Mouse (Mus musculus) heart, adult 2 months (tissue): ENCODE measurements at regions not wholly inside any gene's neighbourhood (a gene's known extent, or its start where the extent isn't known, plus 50 kb on each side); places are given as distances from the start of the nearest gene placed in this dataset.

Experiments used
- DNase-seq, 2 experiments: peaks; one replicate each; pipeline ENCODE4 v3.0.0; 2021
- H3K27ac ChIP-seq: fragments of 200-600 bp; 2 replicates; pipeline ENCODE4 v1.8.1; 2022
- H3K27me3 ChIP-seq: fragments of 200-500 bp; 2 replicates; pipeline ENCODE4 v1.6.1; 2012; ENCODE audit warnings: mild to moderate bottlenecking, low read length, inconsistent platforms, mixed read lengths; ENCODE audit not compliant: control insufficient read depth, insufficient read depth
- H3K36me3 ChIP-seq: fragments of 200-500 bp; 2 replicates; pipeline ENCODE4 v1.6.1; 2012; ENCODE audit warnings: low read length, inconsistent platforms; ENCODE audit not compliant: control insufficient read depth, insufficient read depth
- H3K4me1 ChIP-seq: fragments of 200-500 bp; 2 replicates; pipeline ENCODE4 v1.6.1; 2011; ENCODE audit warnings: low read length; ENCODE audit not compliant: control insufficient read depth, insufficient read depth
- H3K4me3 ChIP-seq: fragments of 200-600 bp; 2 replicates; pipeline ENCODE4 v1.8.1; 2022
- H3K79me2 ChIP-seq: fragments of 200-500 bp; replicated peaks from 2 replicates; pipeline ENCODE4 v1.6.1; 2012; ENCODE audit warnings: mild to moderate bottlenecking, inconsistent platforms, low read length, moderate library complexity, mixed read lengths; ENCODE audit not compliant: control insufficient read depth, insufficient read depth
- H3K9ac ChIP-seq: fragments of 200-500 bp; 2 replicates; pipeline ENCODE4 v1.6.1; 2012; ENCODE audit warnings: low read depth, mild to moderate bottlenecking, control low read depth, inconsistent platforms, low read length, mixed read lengths
- CTCF ChIP-seq: fragments of 200-600 bp; IDR thresholded peaks from 2 replicates; pipeline ENCODE4 v1.8.1; 2022; ENCODE audit warnings: antibody characterized with exemption, mild to moderate bottlenecking, moderate library complexity
- EP300 ChIP-seq: fragments of 200-500 bp; IDR thresholded peaks from 2 replicates; pipeline ENCODE4 v1.6.1; 2011; ENCODE audit warnings: low read depth, low read length, control low read depth; ENCODE audit not compliant: insufficient read depth
- POLR2A ChIP-seq: fragments of 200-500 bp; IDR thresholded peaks from 2 replicates; pipeline ENCODE4 v1.6.1; 2011; ENCODE audit warnings: mild to moderate bottlenecking, low read depth, low read length, control low read depth; ENCODE audit not compliant: insufficient read depth
- WGBS: fragments of 180-500 bp; shearing (Covaris S2); methylation state at CpG from one replicate; pipeline ENCODE4 v1.1.7; 2018; 5-methylcytosine and 5-hydroxymethylcytosine counted together
- intact Hi-C: fragments of 180-260 bp; cut with DNase I; formaldehyde crosslinking; loops from one replicate; pipeline ENCODE4 v1.15.1; 2025

- no peak for TF ChIP-seq POLR2A
- no peaks in the 10 kb centered on the region for H3K27me3 ChIP-seq
- H3K4me1 ChIP-seq, result no peaks in the 10 kb centered on the region
- no peaks in the 10 kb centered on the region for H3K79me2 ChIP-seq
- H3K9ac ChIP-seq, result no peak overlapping the region
- WGBS, result 85% methylated on average over 6 of the region's 6 CpGs
- H3K36me3 ChIP-seq, result no peaks in the 10 kb centered on the region
- intact Hi-C loops, result no loop called here
- no peak overlapping the region for H3K27ac ChIP-seq
- no peak for DNase-seq
- no peak overlapping the region for H3K4me3 ChIP-seq
Measured at GRCm38 (mm10) chr10:66565374-66565773, 530.6 kb upstream of the Jmjd1c start.

GRCm38 (mm10) chr10:66574846-66575535, 520.9 kb upstream of the Jmjd1c start:
- Histone ChIP-seq H3K79me2 (no peaks in the 10 kb centered on the region), H3K4me3 (no peak overlapping the region), H3K9ac (no peak overlapping the region), H3K4me1 (no peaks in the 10 kb centered on the region), H3K27ac (no peak overlapping the region), H3K36me3 (no peaks in the 10 kb centered on the region), H3K27me3 (no peaks in the 10 kb centered on the region)
- intact Hi-C loops, result no loop called here
- WGBS, result 48% methylated on average over 10 of the region's 10 CpGs
- DNase-seq, result no peak
- TF ChIP-seq POLR2A (no peak), EP300 (no peak), CTCF (peak; percentile 41)

DNA sequence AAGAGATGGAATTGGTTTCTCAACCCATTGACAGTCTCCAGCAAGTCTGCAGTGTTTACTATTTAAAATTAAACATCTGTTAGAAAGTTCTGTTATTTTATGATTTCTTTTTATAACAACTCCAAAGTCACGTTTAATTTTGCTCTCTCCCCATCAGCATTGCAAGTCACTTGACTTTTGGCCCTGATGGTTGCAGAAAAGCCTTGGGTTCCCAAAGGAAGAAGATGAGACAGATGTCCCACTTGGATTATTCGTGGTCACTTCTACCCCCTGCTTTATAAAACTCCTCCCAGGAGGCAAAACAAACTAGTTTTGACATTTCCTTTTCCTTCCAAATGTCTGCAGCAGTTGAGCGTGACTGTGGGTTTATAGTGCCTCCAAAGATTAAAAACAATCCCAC, 502.9 kb upstream of the Jmjd1c start:
- H3K4me3 ChIP-seq, result no peak overlapping the region
- H3K9ac ChIP-seq, result no peak overlapping the region
- DNase-seq, result no peak
- no peaks in the 10 kb centered on the region for H3K36me3 ChIP-seq
- H3K79me2 ChIP-seq, result no peaks in the 10 kb centered on the region
- H3K27me3 ChIP-seq, result no peaks in the 10 kb centered on the region
- WGBS, result 37% methylated on average over 3 of the region's 3 CpGs
- H3K27ac ChIP-seq, result peak overlapping the region; percentile 52
- intact Hi-C loops, result loop anchor here (10.0 kb wide), 1 partner anchor 92 kb away; no protein-coding TSS in a partner anchor
- TF ChIP-seq EP300, result no peak
- TF ChIP-seq CTCF, result no peak
- TF ChIP-seq POLR2A, result no peak
- no peaks in the 10 kb centered on the region for H3K4me1 ChIP-seq

- no peaks in the 10 kb centered on the region for H3K79me2 ChIP-seq
- WGBS, result 32% methylated on average over 6 of the region's 6 CpGs
- no peak overlapping the region for H3K4me3 ChIP-seq
- no peaks in the 10 kb centered on the region for H3K36me3 ChIP-seq
- no peaks in the 10 kb centered on the region for H3K4me1 ChIP-seq
- intact Hi-C loops, result loop anchor here (10.0 kb wide), 1 partner anchor 91 kb away; no protein-coding TSS in a partner anchor
- no peaks in the 10 kb centered on the region for H3K27me3 ChIP-seq
- peak overlapping the region; percentile 52 for H3K27ac ChIP-seq
- TF ChIP-seq CTCF, result no peak
- no peak for TF ChIP-seq POLR2A
- no peak overlapping the region for H3K9ac ChIP-seq
- DNase-seq, result no peak
Measured at GRCm38 (mm10) chr10:66593506-66593905, 502.4 kb upstream of the Jmjd1c start.

GRCm38 (mm10) chr10:66597952-66598351, 498.0 kb upstream of the Jmjd1c start:
- TF ChIP-seq EP300 (no peak), POLR2A (no peak), CTCF (no peak)
- H3K4me1 ChIP-seq, result no peaks in the 10 kb centered on the region
- intact Hi-C loops, result loop anchor here (10.0 kb wide), 1 partner anchor 87 kb away; no protein-coding TSS in a partner anchor

DNA sequence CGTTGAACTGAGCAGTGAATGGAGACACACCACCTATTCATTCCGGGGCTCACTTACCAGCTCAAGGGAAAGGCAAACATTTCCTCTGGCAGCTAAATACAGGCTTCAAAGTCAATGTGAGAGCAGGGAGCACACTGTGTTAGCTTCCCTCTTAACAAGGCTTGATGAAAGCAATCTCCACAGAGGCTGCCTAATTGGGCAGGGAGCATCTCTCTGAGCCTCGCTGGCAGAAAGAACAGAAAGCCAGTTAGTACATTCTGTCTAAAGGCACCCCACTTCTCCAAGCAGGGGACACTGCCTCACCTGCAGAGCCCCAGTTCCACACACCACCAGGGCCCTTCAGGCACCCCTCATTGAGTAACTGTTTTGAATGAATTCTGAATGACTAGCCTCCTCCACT, 488.8 kb upstream of the Jmjd1c start:
- no peak overlapping the region for H3K27ac ChIP-seq
- no peaks in the 10 kb centered on the region for H3K27me3 ChIP-seq
- 59% methylated on average over 3 of the region's 3 CpGs for WGBS
- H3K36me3 ChIP-seq, result no peaks in the 10 kb centered on the region
- no peaks in the 10 kb centered on the region for H3K79me2 ChIP-seq
- no peaks in the 10 kb centered on the region for H3K4me1 ChIP-seq
- DNase-seq, result no peak
- TF ChIP-seq EP300 (no peak), CTCF (no peak), POLR2A (no peak)
- no peak overlapping the region for H3K9ac ChIP-seq
- intact Hi-C loops, result no loop called here
- H3K4me3 ChIP-seq, result no peak overlapping the region

More at GRCm38 (mm10) chr10:66597952-66598351, 498.0 kb upstream of the Jmjd1c start:
- H3K27me3 ChIP-seq, result no peaks in the 10 kb centered on the region
- H3K79me2 ChIP-seq, result no peaks in the 10 kb centered on the region
- no peak for DNase-seq
- no peak overlapping the region for H3K9ac ChIP-seq
- no peak overlapping the region for H3K4me3 ChIP-seq
- H3K36me3 ChIP-seq, result no peaks in the 10 kb centered on the region
- 48% methylated on average over 4 of the region's 4 CpGs for WGBS
- H3K27ac ChIP-seq, result no peak overlapping the region
